17 mouse cellular contexts compared by ENCODE assay signal in genomic region chr7:107573856-107574255, GRCm38 (mm10). TPM values are rescaled to one million over a fixed set of nuclear protein-coding genes. Genes with fewer than 3 reads are reported as not detected.
DNase-seq lines count a peak whose midpoint lies in the region; ATAC-seq and TF ChIP-seq lines count a peak whose summit lies in the region.
"Had no signal": no experiment of that assay in that cellular context is flagged by ENCODE, and none has a peak within 500 bp of the region (broad histone marks: within the 10 kb centered on the region; RNA-seq: fewer than 3 reads in every experiment).

No protein-coding gene starts in this region.

- H3K9ac ChIP-seq in hindbrain, embryonic 14.5 days = no peak overlapping the region
- H3K9ac ChIP-seq: heart, embryonic 15.5 days had no signal

- H3K4me3 ChIP-seq in heart, embryonic 10.5 days = no peak overlapping the region
- H3K4me3 ChIP-seq in lung, adult 2 months (replicated peaks; ENCODE audit: extremely low read depth, low read depth, low read length) = no peak overlapping the region
- H3K4me3 ChIP-seq in E14TG2a.4 (replicated peaks; ENCODE audit: low read length) = no peak overlapping the region
- H3K4me3 ChIP-seq in hindbrain, embryonic 14.5 days (replicated peaks; ENCODE audit: low read length) = no peak overlapping the region
- H3K4me3 ChIP-seq: embryonic facial prominence, embryonic 10.5 days; heart, embryonic 15.5 days had no signal

- no peaks in the 10 kb centered on the region for H3K4me1 ChIP-seq in heart, embryonic 10.5 days
- H3K4me1 ChIP-seq in lung, adult 2 months (ENCODE audit: control insufficient read depth, insufficient read depth, low read length) = no peaks in the 10 kb centered on the region; the same call in none of the 2 replicates
- no peaks in the 10 kb centered on the region for H3K4me1 ChIP-seq in E14TG2a.4 (replicated peaks; ENCODE audit: low read depth, low read length)
- no peaks in the 10 kb centered on the region for H3K4me1 ChIP-seq in hindbrain, embryonic 14.5 days (replicated peaks; ENCODE audit: control insufficient read depth, insufficient read depth, low read length)
- H3K4me1 ChIP-seq: heart, embryonic 15.5 days had no signal

- DNase-seq in heart, embryonic 10.5 days (ENCODE audit: low spot score) = peak; percentile 11
- no peak for DNase-seq in heart, postnatal 14 days
- DNase-seq in lung, adult 2 months = no peak
- DNase-seq in lung, postnatal 4 days = no peak
- DNase-seq in adrenal gland, postnatal 25 days = no peak
- DNase-seq in hindbrain, embryonic 14.5 days (ENCODE audit: low spot score) = no peak
- DNase-seq: adrenal gland, postnatal 36 days; cerebellum, adult 18-20 months; left cerebral cortex, postnatal 4 days had no signal

- ATAC-seq in megakaryocyte, adult 5-6 weeks (ENCODE audit: poor library complexity, severe bottlenecking) = peak; percentile 71
- no peak for ATAC-seq in hindbrain, embryonic 14.5 days (ENCODE audit: low FRiP score)

- 44% methylated on average over 2 of the region's 2 CpGs for WGBS in heart, embryonic 10.5 days
- WGBS in lung, adult 2 months = 59% methylated on average over 2 of the region's 2 CpGs
- WGBS in hindbrain, embryonic 14.5 days = 60% methylated on average over 2 of the region's 2 CpGs

- no peaks in the 10 kb centered on the region for H3K9me3 ChIP-seq in heart, embryonic 10.5 days
- peaks cover 3% of the 10 kb centered on the region; the same call in 1 of the 2 replicates for H3K9me3 ChIP-seq in E14TG2a.4 (ENCODE audit: low read length)
- no peaks in the 10 kb centered on the region for H3K9me3 ChIP-seq in hindbrain, embryonic 14.5 days (ENCODE audit: control insufficient read depth, low read length)
- H3K9me3 ChIP-seq: embryonic facial prominence, embryonic 10.5 days; heart, embryonic 15.5 days had no signal

- no peak overlapping the region for H3K4me2 ChIP-seq in hindbrain, embryonic 14.5 days (replicated peaks)
- H3K4me2 ChIP-seq: heart, embryonic 15.5 days had no signal

- no peak overlapping the region for H3K27ac ChIP-seq in heart, embryonic 10.5 days
- no peak overlapping the region for H3K27ac ChIP-seq in hindbrain, embryonic 14.5 days
- H3K27ac ChIP-seq: embryonic facial prominence, embryonic 10.5 days; heart, embryonic 15.5 days had no signal

- peak; percentile 22; the same call in 1 of the 2 replicates for TF ChIP-seq CTCF in lung, adult 2 months (IDR thresholded peaks at IDR 0.05; ENCODE audit: insufficient read depth, low read length)
- TF ChIP-seq CTCF in E14TG2a.4 (conservative IDR thresholded peaks at IDR 0.05; ENCODE audit: low read length) = 0 out of 2 replicates have a peak, but pooled peaks have one; percentile 7

- TF ChIP-seq POLR2A in lung, adult 2 months (IDR thresholded peaks at IDR 0.05; ENCODE audit: borderline replicate concordance, extremely low read depth, low read depth, low read length) = no peak

- H3K27me3 ChIP-seq in heart, embryonic 10.5 days (ENCODE audit: insufficient read depth, poor library complexity, severe bottlenecking) = no peaks in the 10 kb centered on the region
- no peaks in the 10 kb centered on the region for H3K27me3 ChIP-seq in E14TG2a.4 (ENCODE audit: insufficient read depth, low read length)
- H3K27me3 ChIP-seq in hindbrain, embryonic 14.5 days (ENCODE audit: control insufficient read depth, insufficient read depth, low read length) = no peaks in the 10 kb centered on the region
- H3K27me3 ChIP-seq: heart, embryonic 15.5 days had no signal

- intact Hi-C loops in heart, postnatal 14 days (cut with DNase I) = no loop called here

- H3K36me3 ChIP-seq in heart, embryonic 10.5 days = peaks cover 7% of the 10 kb centered on the region; the same call in 1 of the 2 replicates
- no peaks in the 10 kb centered on the region for H3K36me3 ChIP-seq in E14TG2a.4 (ENCODE audit: insufficient read depth, low read length)
- no peaks in the 10 kb centered on the region for H3K36me3 ChIP-seq in hindbrain, embryonic 14.5 days (replicated peaks; ENCODE audit: control insufficient read depth, insufficient read depth)
- H3K36me3 ChIP-seq: heart, embryonic 15.5 days had no signal

RNA-seq across cellular contexts. Expression of gene Olfml1, which starts 6.6 kb away (rescaled TPM):
- 5.8 and 8.0 TPM in 2 replicates for polyA plus RNA-seq in heart, embryonic 10.5 days (2016; fragmentation: Nextera tagmentation; extraction: Ambion mirVana)
- total RNA-seq in heart, postnatal 14 days (2021) = 1 to 10 TPM; 5.6 to 9.0 TPM
- polyA plus RNA-seq in lung, adult 2 months (2012; rRNA removed) = 7.4 and 11.1 TPM in 2 replicates
- total RNA-seq in megakaryocyte, adult 5-6 weeks (2015) = not detected in 2 replicates
- total RNA-seq in megakaryocyte, adult 5-6 weeks (2017) = not detected in 2 replicates
- 3.7 and 4.9 TPM in 2 replicates for total RNA-seq in adrenal gland, postnatal 25 days (2021)
- polyA plus RNA-seq in hindbrain, embryonic 14.5 days (2014; fragmentation: Nextera tagmentation; extraction: Ambion mirVana) = 5.0 and 5.2 TPM in 2 replicates

RNA-seq across cellular contexts. Expression of gene Ppfibp2, which starts 21.2 kb away (rescaled TPM):
- 8.0 and 13.3 TPM in 2 replicates for polyA plus RNA-seq in heart, embryonic 10.5 days (2016; fragmentation: Nextera tagmentation; extraction: Ambion mirVana)
- 10 to 100 TPM; 15.9 to 17.0 TPM for total RNA-seq in heart, postnatal 14 days (2021)
- 15.3 and 27.0 TPM in 2 replicates for polyA plus RNA-seq in lung, adult 2 months (2012; rRNA removed)
- total RNA-seq in megakaryocyte, adult 5-6 weeks (2015) = 9.3 and 11.2 TPM in 2 replicates
- 12.1 and 14.9 TPM in 2 replicates for total RNA-seq in megakaryocyte, adult 5-6 weeks (2017)
- 3.9 and 7.2 TPM in 2 replicates for total RNA-seq in adrenal gland, postnatal 25 days (2021)
- 3.1 and 3.9 TPM in 2 replicates for polyA plus RNA-seq in hindbrain, embryonic 14.5 days (2014; fragmentation: Nextera tagmentation; extraction: Ambion mirVana)

RNA-seq across cellular contexts. Expression of gene 5330417H12Rik, which starts 51.1 kb away (rescaled TPM):
- polyA plus RNA-seq in heart, embryonic 10.5 days (2016; fragmentation: Nextera tagmentation; extraction: Ambion mirVana) = 0.15 TPM in 1 of 2 replicates, not detected in the other
- total RNA-seq in heart, postnatal 14 days (2021) = not detected
- polyA plus RNA-seq in lung, adult 2 months (2012; rRNA removed) = not detected in 2 replicates
- total RNA-seq in megakaryocyte, adult 5-6 weeks (2015) = not detected in 2 replicates
- not detected in 2 replicates for total RNA-seq in megakaryocyte, adult 5-6 weeks (2017)
- total RNA-seq in adrenal gland, postnatal 25 days (2021) = not detected in 2 replicates
- polyA plus RNA-seq in hindbrain, embryonic 14.5 days (2014; fragmentation: Nextera tagmentation; extraction: Ambion mirVana) = not detected in 2 replicates
- total RNA-seq: adrenal gland, postnatal 36 days; gastrocnemius, adult 18-20 months; layer of hippocampus, adult 8-10 months; left cerebral cortex, postnatal 4 days had no signal
- polyA plus RNA-seq: embryonic facial prominence, embryonic 10.5 days; heart, embryonic 15.5 days; lung, embryonic 16.5 days; testis, adult 2 months had no signal
